Mouse (Mus musculus) liver (tissue): ENCODE results near the gene Fcrlb.
A peak's percentile ranks its signal among the peaks of the same experiment; 100 is the strongest.

Source experiments
- DNase-seq: peaks from one replicate; pipeline ENCODE4 v3.0.0-alpha.2; 2020; ENCODE audit warnings: mixed read lengths

Gene Fcrlb

GRCm38 (mm10) chr1:170866992-170867690 lies 45.6 kb downstream of the Fcrlb start:
- peak; percentile 51 for DNase-seq

- no peak for DNase-seq
Measured at GRCm38 (mm10) chr1:170865406-170865805, 47.3 kb downstream of the Fcrlb start.

GRCm38 (mm10) chr1:170864754-170865153 lies 48.0 kb downstream of the Fcrlb start:
- no peak for DNase-seq

- no peak for DNase-seq
Measured at GRCm38 (mm10) chr1:170864234-170864633, 48.5 kb downstream of the Fcrlb start.

GRCm38 (mm10) chr1:170863033-170863432 lies 49.7 kb downstream of the Fcrlb start:
- peak; percentile 16 for DNase-seq

- DNase-seq: no peak
Measured at GRCm38 (mm10) chr1:170862435-170862717, 50.4 kb downstream of the Fcrlb start.

- no peak for DNase-seq
Measured at GRCm38 (mm10) chr1:170861671-170862434, 50.9 kb downstream of the Fcrlb start.

GRCm38 (mm10) chr1:170858872-170859271 lies 53.9 kb downstream of the Fcrlb start:
- no peak for DNase-seq

GRCm38 (mm10) chr1:170857369-170857768 lies 55.4 kb downstream of the Fcrlb start:
- DNase-seq: no peak
